Mouse (Mus musculus) MEL (cell line): ENCODE results near the gene Szt2. TPM values are rescaled to one million over a fixed set of nuclear protein-coding genes. Genes with fewer than 3 reads are reported as not detected.

ENCODE experiments used
- DNase-seq: peaks from one replicate; pipeline ENCODE4 v3.0.0; 2011; ENCODE audit warnings: low read depth, low spot score
- H3K27ac ChIP-seq: 2 replicates; pipeline ENCODE4 v1.5.1; 2012; ENCODE audit warnings: low read depth, mild to moderate bottlenecking, control low read depth, low read length, moderate library complexity; ENCODE audit not compliant: control insufficient read depth
- H3K27me3 ChIP-seq, 2 experiments: fragments of 150-350 bp in 1 of 2; sonication (generic) in 1 of 2; 2 replicates each; pipeline ENCODE4 v1.6.1; 2012; ENCODE audit warnings: low read length in 2 of 2, mild to moderate bottlenecking in 2 of 2, improper control_type of control experiment in 1 of 2, moderate library complexity in 1 of 2; ENCODE audit not compliant: insufficient read depth in 2 of 2, control insufficient read depth in 1 of 2
- H3K36me3 ChIP-seq, 2 experiments: 2 replicates each; pipeline ENCODE4 v1.6.1; 2012 to 2014; ENCODE audit warnings: low read length in 2 of 2, improper control_type of control experiment in 1 of 2, inconsistent platforms in 1 of 2, mild to moderate bottlenecking in 1 of 2; ENCODE audit not compliant: insufficient read depth in 2 of 2, control insufficient read depth in 1 of 2
- H3K4me1 ChIP-seq, 2 experiments: fragments of 150-350 bp in 1 of 2; sonication (generic) in 1 of 2; 2 replicates each; pipeline ENCODE4 v1.6.1; 2012; ENCODE audit warnings: low read length in 2 of 2, improper control_type of control experiment in 1 of 2, mild to moderate bottlenecking in 1 of 2; ENCODE audit not compliant: insufficient read depth in 2 of 2, control insufficient read depth in 1 of 2
- H3K4me3 ChIP-seq, 2 experiments: fragments of 150-350 bp in 1 of 2; sonication (generic) in 1 of 2; 2 replicates each; pipeline ENCODE4 v1.5.1; 2012; ENCODE audit warnings: low read depth in 2 of 2, low read length in 2 of 2, mild to moderate bottlenecking in 2 of 2, moderate library complexity in 2 of 2, control low read depth in 1 of 2, improper control_type of control experiment in 1 of 2; ENCODE audit not compliant: control insufficient read depth in 1 of 2, insufficient read depth in 1 of 2
- H3K79me2 ChIP-seq: 2 replicates; pipeline ENCODE4 v1.6.1; 2012; ENCODE audit warnings: mild to moderate bottlenecking, low read length, moderate library complexity; ENCODE audit not compliant: control insufficient read depth, poor library complexity, insufficient read depth
- H3K9ac ChIP-seq: 2 replicates; pipeline ENCODE4 v1.6.1; 2012; ENCODE audit warnings: low read depth, mild to moderate bottlenecking, control low read depth, low read length, moderate library complexity; ENCODE audit not compliant: control insufficient read depth, poor library complexity, severe bottlenecking
- H3K9me3 ChIP-seq: fragments of 150-350 bp; sonication (generic); replicated peaks from 2 replicates; pipeline ENCODE4 v1.6.1; 2012; ENCODE audit warnings: mild to moderate bottlenecking, low read length, improper control_type of control experiment, moderate library complexity; ENCODE audit not compliant: insufficient read depth
- BHLHE40 ChIP-seq: IDR thresholded peaks from 2 replicates; pipeline ENCODE4 v1.6.1; 2012; ENCODE audit warnings: low read depth, mild to moderate bottlenecking, inconsistent platforms, low read length, improper control_type of control experiment, borderline replicate concordance
- CTCF ChIP-seq, 3 experiments: IDR thresholded peaks in 2 of 3; conservative IDR thresholded peaks in 1 of 3; 2 replicates each; pipeline ENCODE4 v1.5.1; 2011 to 2012; ENCODE audit warnings: low read length in 3 of 3, low read depth in 2 of 3, mild to moderate bottlenecking in 2 of 3, improper control_type of control experiment in 1 of 3, inconsistent platforms in 1 of 3, mixed read lengths in 1 of 3, moderate library complexity in 1 of 3; ENCODE audit not compliant: control insufficient read depth in 1 of 3, insufficient read depth in 1 of 3, poor library complexity in 1 of 3, severe bottlenecking in 1 of 3
- HCFC1 ChIP-seq: IDR thresholded peaks from 2 replicates; pipeline ENCODE4 v1.6.1; 2012; ENCODE audit warnings: low read depth, mild to moderate bottlenecking, inconsistent platforms, low read length, improper control_type of control experiment, moderate library complexity
- JUND ChIP-seq: IDR thresholded peaks from 2 replicates; pipeline ENCODE4 v1.6.1; 2011; ENCODE audit warnings: low read depth, mild to moderate bottlenecking, improper control_type of control experiment, low read length
- MAX ChIP-seq: IDR thresholded peaks from 2 replicates; pipeline ENCODE4 v1.6.1; 2011; ENCODE audit warnings: low read length, improper control_type of control experiment
- MEF2A ChIP-seq: IDR thresholded peaks from 2 replicates; pipeline ENCODE4 v1.6.1; 2014; ENCODE audit warnings: low read depth, mild to moderate bottlenecking, inconsistent platforms, low read length, improper control_type of control experiment; ENCODE audit not compliant: poor library complexity, insufficient replicate concordance, severe bottlenecking; ENCODE audit errors: extremely low read depth
- MYB ChIP-seq: IDR thresholded peaks from 2 replicates; pipeline ENCODE4 v1.6.1; 2011; ENCODE audit warnings: mild to moderate bottlenecking, low read depth, low read length, improper control_type of control experiment
- NRF1 ChIP-seq: IDR thresholded peaks from 2 replicates; pipeline ENCODE4 v1.6.1; 2014; ENCODE audit warnings: low read depth, mild to moderate bottlenecking, inconsistent platforms, low read length, improper control_type of control experiment, moderate library complexity; ENCODE audit not compliant: poor library complexity, insufficient read depth, severe bottlenecking
- POLR2A ChIP-seq, 2 experiments: IDR thresholded peaks; 2 replicates each; pipeline ENCODE4 v1.6.1; 2011 to 2012; ENCODE audit warnings: low read length in 2 of 2, mild to moderate bottlenecking in 2 of 2, control low read depth in 1 of 2, improper control_type of control experiment in 1 of 2, low read depth in 1 of 2, moderate library complexity in 1 of 2; ENCODE audit not compliant: control insufficient read depth in 1 of 2, insufficient read depth in 1 of 2, poor library complexity in 1 of 2
- RCOR1 ChIP-seq: IDR thresholded peaks from 2 replicates; pipeline ENCODE4 v1.6.1; 2012; ENCODE audit warnings: low read depth, mild to moderate bottlenecking, inconsistent platforms, low read length, improper control_type of control experiment
- TBP ChIP-seq: IDR thresholded peaks from 2 replicates; pipeline ENCODE4 v1.8.0; 2011; ENCODE audit warnings: low read depth, low read length, improper control_type of control experiment
- USF2 ChIP-seq, 2 experiments: IDR thresholded peaks; 2 replicates each; pipeline ENCODE4 v1.6.1; 2011 to 2012; ENCODE audit warnings: improper control_type of control experiment in 2 of 2, low read length in 2 of 2, borderline replicate concordance in 1 of 2, inconsistent platforms in 1 of 2, low read depth in 1 of 2, mild to moderate bottlenecking in 1 of 2; ENCODE audit not compliant: insufficient read depth in 1 of 2
- ZKSCAN1 ChIP-seq: IDR thresholded peaks from 2 replicates; pipeline ENCODE4 v1.6.1; 2012; ENCODE audit warnings: low read depth, mild to moderate bottlenecking, inconsistent platforms, low read length, improper control_type of control experiment, moderate library complexity
- ZMIZ1 ChIP-seq: IDR thresholded peaks from 2 replicates; pipeline ENCODE4 v1.6.1; 2012; ENCODE audit warnings: low read depth, mild to moderate bottlenecking, inconsistent platforms, low read length, improper control_type of control experiment, moderate library complexity
- ZNF384 ChIP-seq: IDR thresholded peaks from 2 replicates; pipeline ENCODE4 v1.6.1; 2012; ENCODE audit warnings: low read depth, mild to moderate bottlenecking, inconsistent platforms, low read length, improper control_type of control experiment
- polyA plus RNA-seq, 2 experiments: library from polyadenylated mRNA; stranded (reverse) in 1 of 2; unstranded in 1 of 2; fragments of >175 nt in 1 of 2; fragments of >200 nt in 1 of 2; gene quantifications; 2 replicates each; pipeline versions ENCODE4 v1.2.1 to v1.2.4; 2012; ENCODE audit warnings: low replicate concordance in 2 of 2, low read depth in 1 of 2; ENCODE audit not compliant: insufficient read length in 2 of 2, insufficient read depth in 1 of 2, missing spikeins in 1 of 2
- total RNA-seq: library from RNA; depleted of rRNA; stranded (reverse); fragments of 300-350 nt; gene quantifications from 2 replicates; pipeline ENCODE4 v1.2.3, GENCODE M21; 2012

Gene Szt2
- total and polyA plus RNA-seq, 3 experiments = 5.7 to 24.0 TPM; not detected in 1

- DNase-seq = no peak
- Histone ChIP-seq H3K9me3 (no peaks in the 10 kb centered on the region), H3K27ac (no peak overlapping the region), H3K27me3 (no peaks in the 10 kb centered on the region), H3K9ac (no peak overlapping the region), H3K79me2 (no peaks in the 10 kb centered on the region), H3K4me3 (no peak overlapping the region), H3K36me3 (no peaks in the 10 kb centered on the region), H3K4me1 (no peaks in the 10 kb centered on the region)
- no peak for TF ChIP-seq POLR2A (IDR thresholded peaks at IDR 0.05; ENCODE audit: control insufficient read depth in 1 of 2, insufficient read depth in 1 of 2, low read depth in 1 of 2, low read length in 2 of 2, poor library complexity in 1 of 2)
- TF ChIP-seq BHLHE40 = no peak
- no peak for TF ChIP-seq TBP
- no peak for TF ChIP-seq MEF2A
- no peak for TF ChIP-seq MYB
- TF ChIP-seq ZKSCAN1 = no peak
- no peak for TF ChIP-seq ZMIZ1
- TF ChIP-seq MAX = no peak
These were observed 21.8 kb downstream of the Szt2 start for GRCm38 (mm10) chr4:118387316-118387715.

- Histone ChIP-seq H3K36me3 (peaks cover 0 to 1% of the 10 kb centered on the region in 2 experiments; a peak in 1 of 4 replicates), H3K9me3 (no peaks in the 10 kb centered on the region), H3K27ac (no peak overlapping the region), H3K27me3 (no peaks in the 10 kb centered on the region), H3K4me1 (no peaks in the 10 kb centered on the region), H3K9ac (no peak overlapping the region), H3K79me2 (no peaks in the 10 kb centered on the region), H3K4me3 (no peak overlapping the region)
- no peak for DNase-seq
- TF ChIP-seq HCFC1 (no peak), CTCF (IDR thresholded peaks at IDR 0.05 in 2 of 3, conservative IDR thresholded peaks at IDR 0.05 in 1 of 3; ENCODE audit: control insufficient read depth in 1 of 3, insufficient read depth in 1 of 3, low read depth in 2 of 3, low read length in 3 of 3, poor library complexity in 1 of 3, severe bottlenecking in 1 of 3) (no peak), JUND (no peak), USF2 (IDR thresholded peaks at IDR 0.05; ENCODE audit: borderline replicate concordance in 1 of 2, insufficient read depth in 1 of 2, low read depth in 1 of 2, low read length in 2 of 2) (no peak), ZNF384 (no peak), POLR2A (IDR thresholded peaks at IDR 0.05; ENCODE audit: control insufficient read depth in 1 of 2, insufficient read depth in 1 of 2, low read depth in 1 of 2, low read length in 2 of 2, poor library complexity in 1 of 2) (no peak), NRF1 (no peak)
These were observed 25.8 kb downstream of the Szt2 start for GRCm38 (mm10) chr4:118383271-118383670.

GRCm38 (mm10) chr4:118375999-118376398 lies 33.1 kb downstream of the Szt2 start:
- Histone ChIP-seq H3K4me3 (no peak overlapping the region), H3K9ac (no peak overlapping the region), H3K27ac (no peak overlapping the region), H3K4me1 (no peaks in the 10 kb centered on the region), H3K9me3 (no peaks in the 10 kb centered on the region), H3K27me3 (no peaks in the 10 kb centered on the region), H3K79me2 (no peaks in the 10 kb centered on the region), H3K36me3 (peaks cover 0 to 3% of the 10 kb centered on the region in 2 experiments; a peak in 1 of 4 replicates)
- DNase-seq = no peak
- TF ChIP-seq RCOR1 (no peak), MEF2A (no peak)
